Mouse (Mus musculus) hindbrain, embryonic 16.5 days (tissue): ENCODE results near the gene Atp5l. TPM values are rescaled to one million over a fixed set of nuclear protein-coding genes. Genes with fewer than 3 reads are reported as not detected.

Experiments used
- ATAC-seq: fragments of 200-750 bp; cut with Nextera tagmentation; 2 replicates; pipeline ENCODE4 v1.8.0; 2017; ENCODE audit warnings: moderate TSS enrichment, moderate library complexity
- H3K27ac ChIP-seq: fragments of 300-500 bp; sonication (generic); 2 replicates; pipeline ENCODE4 v1.5.1; 2014; ENCODE audit warnings: low read depth, mild to moderate bottlenecking, control low read depth, low read length, moderate library complexity
- H3K27me3 ChIP-seq: fragments of 300-500 bp; sonication (generic); replicated peaks from 2 replicates; pipeline ENCODE4 v1.6.1; 2014; ENCODE audit warnings: low read length; ENCODE audit not compliant: control insufficient read depth, insufficient read depth
- H3K36me3 ChIP-seq: fragments of 300-500 bp; sonication (generic); 2 replicates; pipeline ENCODE4 v1.6.1; 2014; ENCODE audit warnings: mild to moderate bottlenecking, low read length, moderate library complexity, mixed read lengths; ENCODE audit not compliant: control insufficient read depth, insufficient read depth
- H3K4me1 ChIP-seq: fragments of 300-500 bp; sonication (generic); 2 replicates; pipeline ENCODE4 v1.6.1; 2014; ENCODE audit warnings: low read depth, low read length; ENCODE audit not compliant: control insufficient read depth, insufficient read depth
- H3K4me2 ChIP-seq: fragments of 300-500 bp; sonication (generic); 2 replicates; pipeline ENCODE4 v1.6.1; 2014; ENCODE audit warnings: mild to moderate bottlenecking, low read length, control low read depth, moderate library complexity
- H3K4me3 ChIP-seq: fragments of 300-500 bp; sonication (generic); 2 replicates; pipeline ENCODE4 v1.5.1; 2014; ENCODE audit warnings: mild to moderate bottlenecking, low read length, control low read depth, moderate library complexity
- H3K9ac ChIP-seq: fragments of 300-500 bp; sonication (generic); 2 replicates; pipeline ENCODE4 v1.6.1; 2014; ENCODE audit warnings: low read depth, mild to moderate bottlenecking, control low read depth, low read length, moderate library complexity
- H3K9me3 ChIP-seq: fragments of 300-500 bp; sonication (generic); 2 replicates; pipeline ENCODE4 v1.6.1; 2014; ENCODE audit warnings: mild to moderate bottlenecking, low read length, moderate library complexity; ENCODE audit not compliant: control insufficient read depth
- WGBS: fragments of 180-500 bp; shearing (Covaris S2); extraction: QIAGEN DNeasy Blood & Tissue Kit; methylation state at CpG from one replicate; pipeline ENCODE4 v1.1.7; 2014; 5-methylcytosine and 5-hydroxymethylcytosine counted together
- polyA plus RNA-seq: library from polyadenylated mRNA; unstranded; fragments of >200 nt; fragmentation: Nextera tagmentation; extraction: Ambion mirVana; gene quantifications from 2 replicates; pipeline ENCODE4 v1.2.1, GENCODE M21; 2015

Gene Atp5l
- polyA plus RNA-seq, 1 experiment from 2014 or later = 802 TPM

GRCm38 (mm10) chr9:44946185-44946695, 25.7 kb upstream of the Atp5l start:
- no peak overlapping the region for H3K27ac ChIP-seq
- no peak overlapping the region for H3K4me3 ChIP-seq
- peaks cover 40% of the 10 kb centered on the region for H3K36me3 ChIP-seq
- H3K4me2 ChIP-seq = no peak overlapping the region
- no peak overlapping the region for H3K9ac ChIP-seq
- H3K27me3 ChIP-seq = no peaks in the 10 kb centered on the region
- H3K9me3 ChIP-seq = no peaks in the 10 kb centered on the region
- WGBS = 94% methylated on average over 7 of the region's 7 CpGs
- ATAC-seq = no peak
- no peaks in the 10 kb centered on the region for H3K4me1 ChIP-seq

- ATAC-seq = no peak
- Histone ChIP-seq H3K27ac (no peak overlapping the region), H3K27me3 (no peaks in the 10 kb centered on the region), H3K36me3 (peaks cover 35% of the 10 kb centered on the region), H3K9me3 (no peaks in the 10 kb centered on the region), H3K4me1 (no peaks in the 10 kb centered on the region), H3K4me3 (no peak overlapping the region), H3K4me2 (no peak overlapping the region), H3K9ac (no peak overlapping the region)
- 98% methylated on average over 4 of the region's 4 CpGs for WGBS
Measured at GRCm38 (mm10) chr9:44942421-44942820, 21.9 kb upstream of the Atp5l start.

GRCm38 (mm10) chr9:44941756-44942155, 21.2 kb upstream of the Atp5l start:
- Histone ChIP-seq H3K9ac (no peak overlapping the region), H3K27me3 (no peaks in the 10 kb centered on the region), H3K4me3 (no peak overlapping the region), H3K9me3 (no peaks in the 10 kb centered on the region), H3K27ac (no peak overlapping the region), H3K4me1 (no peaks in the 10 kb centered on the region), H3K4me2 (no peak overlapping the region), H3K36me3 (peaks cover 42% of the 10 kb centered on the region)
- no peak for ATAC-seq
- 93% methylated on average over 4 of the region's 4 CpGs for WGBS

- peak overlapping the region; percentile 92 for H3K27ac ChIP-seq
- H3K4me1 ChIP-seq = peaks cover 5% of the 10 kb centered on the region
- H3K9me3 ChIP-seq = no peaks in the 10 kb centered on the region
- H3K4me3 ChIP-seq = peak overlapping the region; percentile 71
- no peak for ATAC-seq
- no peak overlapping the region; the same call in 1 of the 2 replicates for H3K9ac ChIP-seq
- H3K4me2 ChIP-seq = peak overlapping the region; percentile 68
- WGBS = 72% methylated on average over 2 of the region's 2 CpGs
- no peaks in the 10 kb centered on the region for H3K36me3 ChIP-seq
- H3K27me3 ChIP-seq = no peaks in the 10 kb centered on the region
Measured at GRCm38 (mm10) chr9:44921543-44921942, 1.0 kb upstream of the Atp5l start.

- Histone ChIP-seq H3K27me3 (no peaks in the 10 kb centered on the region), H3K4me1 (peaks cover 5% of the 10 kb centered on the region), H3K4me3 (peak overlapping the region; percentile 71), H3K9ac (peak overlapping the region; percentile 84), H3K27ac (peak overlapping the region; percentile 92), H3K9me3 (no peaks in the 10 kb centered on the region), H3K36me3 (no peaks in the 10 kb centered on the region), H3K4me2 (peak overlapping the region; percentile 68)
- WGBS = under 1% methylated on average over 8 of the region's 8 CpGs
- peak; percentile 91 for ATAC-seq
Measured at GRCm38 (mm10) chr9:44921123-44921468, 554 bp upstream of the Atp5l start.

- peak overlapping the region; percentile 84 for H3K9ac ChIP-seq
- no peaks in the 10 kb centered on the region for H3K9me3 ChIP-seq
- H3K4me2 ChIP-seq = peak overlapping the region; percentile 87
- H3K4me3 ChIP-seq = peak overlapping the region; percentile 71
- no peaks in the 10 kb centered on the region for H3K36me3 ChIP-seq
- no peak for ATAC-seq
- no peak overlapping the region for H3K27ac ChIP-seq
- H3K4me1 ChIP-seq = peaks cover 12% of the 10 kb centered on the region
- H3K27me3 ChIP-seq = no peaks in the 10 kb centered on the region
- 44% methylated on average over 2 of the region's 2 CpGs for WGBS
Measured at GRCm38 (mm10) chr9:44919606-44920005, 936 bp downstream of the Atp5l start.

- 36% methylated on average over 1 of the region's 1 CpGs for WGBS
- no peak overlapping the region for H3K4me3 ChIP-seq
- no peak for ATAC-seq
Measured at GRCm38 (mm10) chr9:44916196-44916595, 4.3 kb downstream of the Atp5l start.

GRCm38 (mm10) chr9:44914706-44915105, 5.8 kb downstream of the Atp5l start:
- H3K27me3 ChIP-seq = no peaks in the 10 kb centered on the region
- WGBS = 24% methylated on average over 4 of the region's 4 CpGs
- no peak overlapping the region for H3K4me2 ChIP-seq
- no peak overlapping the region for H3K4me3 ChIP-seq
- no peaks in the 10 kb centered on the region for H3K9me3 ChIP-seq
- H3K4me1 ChIP-seq = peaks cover 13% of the 10 kb centered on the region
- H3K36me3 ChIP-seq = peaks cover 16% of the 10 kb centered on the region
- no peak overlapping the region for H3K27ac ChIP-seq
- H3K9ac ChIP-seq = no peak overlapping the region
- ATAC-seq = no peak

More at GRCm38 (mm10) chr9:44916196-44916595, 4.3 kb downstream of the Atp5l start:
- Histone ChIP-seq H3K9me3 (no peaks in the 10 kb centered on the region), H3K9ac (no peak overlapping the region), H3K27me3 (no peaks in the 10 kb centered on the region), H3K27ac (no peak overlapping the region), H3K36me3 (peaks cover 8% of the 10 kb centered on the region), H3K4me1 (peaks cover 13% of the 10 kb centered on the region), H3K4me2 (no peak overlapping the region)

- Histone ChIP-seq H3K9ac (no peak overlapping the region), H3K36me3 (peaks cover 16% of the 10 kb centered on the region), H3K4me3 (no peak overlapping the region), H3K9me3 (no peaks in the 10 kb centered on the region), H3K4me1 (peaks cover 8% of the 10 kb centered on the region), H3K27me3 (no peaks in the 10 kb centered on the region), H3K27ac (no peak overlapping the region), H3K4me2 (no peak overlapping the region)
- ATAC-seq = no peak
- WGBS = 96% methylated on average over 4 of the region's 4 CpGs
Measured at GRCm38 (mm10) chr9:44911365-44911764, 9.2 kb downstream of the Atp5l start.

GRCm38 (mm10) chr9:44905620-44906019, 14.9 kb downstream of the Atp5l start:
- WGBS = 77% methylated on average over 4 of the region's 4 CpGs
- Histone ChIP-seq H3K9me3 (no peaks in the 10 kb centered on the region), H3K4me2 (no peak overlapping the region), H3K27me3 (no peaks in the 10 kb centered on the region), H3K9ac (no peak overlapping the region), H3K4me1 (no peaks in the 10 kb centered on the region), H3K4me3 (no peak overlapping the region), H3K27ac (no peak overlapping the region), H3K36me3 (peaks cover 3% of the 10 kb centered on the region)
- ATAC-seq = no peak
